Mouse (Mus musculus) CD4-positive, CD25-positive, alpha-beta regulatory T cell, adult 4 months (primary cell): ENCODE results near the gene Glb1l. TPM values are rescaled to one million over a fixed set of nuclear protein-coding genes. Genes with fewer than 3 reads are reported as not detected.
"Not testable (repeated sequence)": the region's sequence is repeated elsewhere in the genome, so short reads cannot be mapped to it uniquely, and the experiment has no call there.

Experiments
- ATAC-seq: one replicate; pipeline ENCODE4 v1.8.0; 2017
- polyA plus RNA-seq, 2 experiments: library from polyadenylated mRNA; unstranded; fragments of 100-300 nt; shearing (Covaris generic); gene quantifications; one replicate each; pipeline ENCODE4 v1.2.1; 2017

Glb1l gene
- 10 to 100 TPM in 1 of 2 experiments, 1 to 10 TPM in 1; 8.0 to 19.2 TPM for polyA plus RNA-seq

GRCm38 (mm10) chr1:75210136-75211087 is at the start of gene Glb1l, which contains the start of gene Stk16:
Gene Glb1l, minus strand, starts transcription at chr1:75210813.
Gene Stk16, plus strand, starts transcription at chr1:75210838.
- peak; percentile 93 for ATAC-seq

GRCm38 (mm10) chr1:75255516-75256046 is 45.0 kb upstream of the Glb1l start:
- ATAC-seq = no peak

- no peak for ATAC-seq
These were observed 44.0 kb upstream of the Glb1l start for GRCm38 (mm10) chr1:75254625-75255013.

GRCm38 (mm10) chr1:75253849-75254624 is 43.4 kb upstream of the Glb1l start:
- ATAC-seq = peak; percentile 60

- no peak for ATAC-seq
These were observed 42.4 kb upstream of the Glb1l start for GRCm38 (mm10) chr1:75253029-75253428.

GRCm38 (mm10) chr1:75252308-75252707 is 41.7 kb upstream of the Glb1l start:
- no peak for ATAC-seq

GRCm38 (mm10) chr1:75251112-75251970 is 40.7 kb upstream of the Glb1l start:
- peak; percentile 78 for ATAC-seq

- ATAC-seq = no peak
These were observed 39.9 kb upstream of the Glb1l start for GRCm38 (mm10) chr1:75250498-75250897.

- peak; percentile 58 for ATAC-seq
These were observed 37.6 kb upstream of the Glb1l start for GRCm38 (mm10) chr1:75248041-75248772.

GRCm38 (mm10) chr1:75247071-75247930 is 36.7 kb upstream of the Glb1l start:
- ATAC-seq = no peak

- peak; percentile 63 for ATAC-seq
These were observed 34.2 kb upstream of the Glb1l start for GRCm38 (mm10) chr1:75244836-75245235.

GRCm38 (mm10) chr1:75244175-75244826 is 33.7 kb upstream of the Glb1l start:
- no peak for ATAC-seq

GRCm38 (mm10) chr1:75243411-75243810 is 32.8 kb upstream of the Glb1l start:
- ATAC-seq = no peak

GRCm38 (mm10) chr1:75239591-75239990 is 29.0 kb upstream of the Glb1l start:
- ATAC-seq = no peak

- ATAC-seq = peak; percentile 74
These were observed 25.8 kb upstream of the Glb1l start, which contains the start of gene Dnajb2 for GRCm38 (mm10) chr1:75236117-75237050. Gene Dnajb2, plus strand, starts transcription at chr1:75236406.

GRCm38 (mm10) chr1:75234606-75235005 is 24.0 kb upstream of the Glb1l start:
- peak; percentile 63 for ATAC-seq

GRCm38 (mm10) chr1:75232489-75232888 is 21.9 kb upstream of the Glb1l start:
- ATAC-seq = not testable (repeated sequence)

GRCm38 (mm10) chr1:75231664-75232152 is 21.1 kb upstream of the Glb1l start, which contains the start of gene A630095N17Rik:
Gene A630095N17Rik, minus strand, starts transcription at chr1:75232102.
- no peak for ATAC-seq
